Mouse (Mus musculus) heart, embryonic 10.5 days (tissue): ENCODE data around the gene Birc2. TPM values are rescaled to one million over a fixed set of nuclear protein-coding genes. Genes with fewer than 3 reads are reported as not detected.

ENCODE experiments used
- DNase-seq: peaks from one replicate; pipeline ENCODE4 v3.0.0-alpha.2; 2017; ENCODE audit warnings: low spot score
- H3K27ac ChIP-seq: fragments of 300-500 bp; sonication (generic); 2 replicates; pipeline ENCODE4 v1.5.1; 2016; ENCODE audit warnings: mild to moderate bottlenecking
- H3K27me3 ChIP-seq: fragments of 300-500 bp; sonication (generic); 2 replicates; pipeline ENCODE4 v1.6.1; 2016; ENCODE audit warnings: mild to moderate bottlenecking; ENCODE audit not compliant: poor library complexity, insufficient read depth, severe bottlenecking
- H3K36me3 ChIP-seq: fragments of 300-500 bp; sonication (generic); 2 replicates; pipeline ENCODE4 v1.6.1; 2016; ENCODE audit warnings: mild to moderate bottlenecking, moderate library complexity
- H3K4me1 ChIP-seq: fragments of 300-500 bp; sonication (generic); 2 replicates; pipeline ENCODE4 v1.6.1; 2016; ENCODE audit warnings: mild to moderate bottlenecking
- H3K4me3 ChIP-seq: fragments of 300-500 bp; sonication (generic); 2 replicates; pipeline ENCODE4 v1.5.1; 2016; ENCODE audit warnings: mild to moderate bottlenecking, moderate library complexity
- H3K9me3 ChIP-seq: fragments of 300-500 bp; sonication (generic); 2 replicates; pipeline ENCODE4 v1.6.1; 2016; ENCODE audit warnings: mild to moderate bottlenecking, moderate library complexity
- WGBS: fragments of 180-500 bp; shearing (Covaris S2); methylation state at CpG from one replicate; pipeline ENCODE4 v1.1.7; 2016; 5-methylcytosine and 5-hydroxymethylcytosine counted together
- polyA plus RNA-seq: library from polyadenylated mRNA; unstranded; fragments of >200 nt; fragmentation: Nextera tagmentation; extraction: Ambion mirVana; gene quantifications from 2 replicates; pipeline ENCODE4 v1.2.1, GENCODE M21; 2016

Gene Birc2
- polyA plus RNA-seq, 1 experiment from 2014 or later, result 23.6 TPM

GRCm38 (mm10) chr9:7836331-7836730, 533 bp downstream of the Birc2 start:
- Histone ChIP-seq H3K4me3 (peak overlapping the region; percentile 69), H3K36me3 (peaks cover 17% of the 10 kb centered on the region), H3K27me3 (no peaks in the 10 kb centered on the region), H3K9me3 (no peaks in the 10 kb centered on the region), H3K27ac (peak overlapping the region; percentile 97), H3K4me1 (peaks cover 13% of the 10 kb centered on the region; the same call in 1 of the 2 replicates)
- peak; percentile 79 for DNase-seq
- WGBS, result under 1% methylated on average over 16 of the region's 16 CpGs

GRCm38 (mm10) chr9:7835302-7835701, 1.6 kb downstream of the Birc2 start:
- Histone ChIP-seq H3K27me3 (no peaks in the 10 kb centered on the region), H3K9me3 (no peaks in the 10 kb centered on the region), H3K4me3 (no peak overlapping the region), H3K36me3 (peaks cover 17% of the 10 kb centered on the region), H3K4me1 (peaks cover 15% of the 10 kb centered on the region; the same call in 1 of the 2 replicates), H3K27ac (no peak overlapping the region)
- WGBS, result 84% methylated on average over 1 of the region's 1 CpGs
- no peak for DNase-seq

- no peak overlapping the region for H3K27ac ChIP-seq
- H3K4me1 ChIP-seq, result peaks cover 25% of the 10 kb centered on the region; the same call in 1 of the 2 replicates
- WGBS, result 89% methylated on average over 6 of the region's 6 CpGs
- no peaks in the 10 kb centered on the region for H3K27me3 ChIP-seq
- DNase-seq, result no peak
- no peaks in the 10 kb centered on the region for H3K9me3 ChIP-seq
- H3K36me3 ChIP-seq, result peaks cover 17% of the 10 kb centered on the region
- no peak overlapping the region for H3K4me3 ChIP-seq
Measured at GRCm38 (mm10) chr9:7833421-7833820, 3.4 kb downstream of the Birc2 start.

- peak; percentile 82 for DNase-seq
- Histone ChIP-seq H3K27ac (peak overlapping the region; percentile 62; the same call in 1 of the 2 replicates), H3K27me3 (no peaks in the 10 kb centered on the region), H3K36me3 (peaks cover 25% of the 10 kb centered on the region), H3K4me3 (peak overlapping the region; percentile 13; the same call in 1 of the 2 replicates), H3K4me1 (peaks cover 23% of the 10 kb centered on the region; the same call in 1 of the 2 replicates), H3K9me3 (no peaks in the 10 kb centered on the region)
- WGBS, result 42% methylated on average over 9 of the region's 9 CpGs
Measured at GRCm38 (mm10) chr9:7829531-7830528, 7.0 kb downstream of the Birc2 start.

GRCm38 (mm10) chr9:7828706-7829105, 8.2 kb downstream of the Birc2 start:
- no peak overlapping the region for H3K4me3 ChIP-seq
- no peaks in the 10 kb centered on the region for H3K9me3 ChIP-seq
- no peak overlapping the region for H3K27ac ChIP-seq
- H3K4me1 ChIP-seq, result peaks cover 18% of the 10 kb centered on the region; the same call in 1 of the 2 replicates
- no peak for DNase-seq
- no peaks in the 10 kb centered on the region for H3K27me3 ChIP-seq
- WGBS, result 93% methylated on average over 4 of the region's 4 CpGs
- peaks cover 21% of the 10 kb centered on the region for H3K36me3 ChIP-seq

GRCm38 (mm10) chr9:7824916-7825315, 11.9 kb downstream of the Birc2 start:
- peaks cover 6% of the 10 kb centered on the region; the same call in 1 of the 2 replicates for H3K4me1 ChIP-seq
- H3K9me3 ChIP-seq, result no peaks in the 10 kb centered on the region
- no peak overlapping the region for H3K27ac ChIP-seq
- no peak overlapping the region for H3K4me3 ChIP-seq
- DNase-seq, result no peak
- WGBS, result 87% methylated on average over 5 of the region's 5 CpGs
- H3K27me3 ChIP-seq, result no peaks in the 10 kb centered on the region
- H3K36me3 ChIP-seq, result peaks cover 22% of the 10 kb centered on the region

- no peaks in the 10 kb centered on the region for H3K4me1 ChIP-seq
- no peak overlapping the region for H3K27ac ChIP-seq
- H3K36me3 ChIP-seq, result peaks cover 40% of the 10 kb centered on the region
- no peak overlapping the region for H3K4me3 ChIP-seq
- H3K27me3 ChIP-seq, result no peaks in the 10 kb centered on the region
- no peak for DNase-seq
- H3K9me3 ChIP-seq, result no peaks in the 10 kb centered on the region
- 79% methylated on average over 3 of the region's 3 CpGs for WGBS
Measured at GRCm38 (mm10) chr9:7822758-7823157, 14.1 kb downstream of the Birc2 start.

- no peaks in the 10 kb centered on the region for H3K27me3 ChIP-seq
- WGBS, result 61% methylated on average over 5 of the region's 5 CpGs
- no peak overlapping the region for H3K27ac ChIP-seq
- no peaks in the 10 kb centered on the region for H3K36me3 ChIP-seq
- no peaks in the 10 kb centered on the region for H3K4me1 ChIP-seq
- H3K4me3 ChIP-seq, result no peak overlapping the region
- no peaks in the 10 kb centered on the region for H3K9me3 ChIP-seq
- DNase-seq, result peak; percentile 71
Measured at GRCm38 (mm10) chr9:7805101-7805506, 31.8 kb downstream of the Birc2 start.

GRCm38 (mm10) chr9:7798555-7798954, 38.3 kb downstream of the Birc2 start:
- no peaks in the 10 kb centered on the region for H3K4me1 ChIP-seq
- H3K9me3 ChIP-seq, result no peaks in the 10 kb centered on the region
- peaks cover 15% of the 10 kb centered on the region for H3K36me3 ChIP-seq
- peak; percentile 66 for DNase-seq
- WGBS, result 89% methylated on average over 3 of the region's 3 CpGs
- H3K27me3 ChIP-seq, result no peaks in the 10 kb centered on the region
- no peak overlapping the region for H3K4me3 ChIP-seq
- H3K27ac ChIP-seq, result no peak overlapping the region

- 87% methylated on average over 2 of the region's 2 CpGs for WGBS
- no peaks in the 10 kb centered on the region for H3K9me3 ChIP-seq
- H3K27me3 ChIP-seq, result no peaks in the 10 kb centered on the region
- no peak overlapping the region for H3K27ac ChIP-seq
- no peaks in the 10 kb centered on the region for H3K4me1 ChIP-seq
- H3K36me3 ChIP-seq, result peaks cover 20% of the 10 kb centered on the region
- peak; percentile 46 for DNase-seq
- no peak overlapping the region for H3K4me3 ChIP-seq
Measured at GRCm38 (mm10) chr9:7797542-7797941, 39.3 kb downstream of the Birc2 start.

- no peak overlapping the region for H3K4me3 ChIP-seq
- peaks cover 33% of the 10 kb centered on the region for H3K36me3 ChIP-seq
- H3K9me3 ChIP-seq, result no peaks in the 10 kb centered on the region
- H3K27ac ChIP-seq, result no peak overlapping the region
- DNase-seq, result peak; percentile 30
- WGBS, result 74% methylated on average over 6 of the region's 6 CpGs
- H3K27me3 ChIP-seq, result no peaks in the 10 kb centered on the region
- H3K4me1 ChIP-seq, result no peaks in the 10 kb centered on the region
Measured at GRCm38 (mm10) chr9:7796129-7796864, 40.6 kb downstream of the Birc2 start.

GRCm38 (mm10) chr9:7795581-7795980, 41.3 kb downstream of the Birc2 start:
- no peaks in the 10 kb centered on the region for H3K9me3 ChIP-seq
- H3K36me3 ChIP-seq, result peaks cover 39% of the 10 kb centered on the region
- H3K4me1 ChIP-seq, result no peaks in the 10 kb centered on the region
- no peak overlapping the region for H3K4me3 ChIP-seq
- no peak overlapping the region for H3K27ac ChIP-seq
- no peak for DNase-seq
- H3K27me3 ChIP-seq, result no peaks in the 10 kb centered on the region

- Histone ChIP-seq H3K36me3 (peaks cover 45% of the 10 kb centered on the region), H3K4me1 (no peaks in the 10 kb centered on the region)
- 92% methylated on average over 2 of the region's 2 CpGs for WGBS
Measured at GRCm38 (mm10) chr9:7793561-7793960, 43.3 kb downstream of the Birc2 start.

More at GRCm38 (mm10) chr9:7793561-7793960, 43.3 kb downstream of the Birc2 start:
- Histone ChIP-seq H3K9me3 (no peaks in the 10 kb centered on the region), H3K27me3 (no peaks in the 10 kb centered on the region), H3K27ac (no peak overlapping the region), H3K4me3 (no peak overlapping the region)
- no peak for DNase-seq
